Mouse (Mus musculus): ENCODE measurements at regions not wholly inside any gene's neighbourhood (a gene's known extent, or its start where the extent isn't known, plus 50 kb on each side); places are given as distances from the start of the nearest gene placed in this dataset.

DNA sequence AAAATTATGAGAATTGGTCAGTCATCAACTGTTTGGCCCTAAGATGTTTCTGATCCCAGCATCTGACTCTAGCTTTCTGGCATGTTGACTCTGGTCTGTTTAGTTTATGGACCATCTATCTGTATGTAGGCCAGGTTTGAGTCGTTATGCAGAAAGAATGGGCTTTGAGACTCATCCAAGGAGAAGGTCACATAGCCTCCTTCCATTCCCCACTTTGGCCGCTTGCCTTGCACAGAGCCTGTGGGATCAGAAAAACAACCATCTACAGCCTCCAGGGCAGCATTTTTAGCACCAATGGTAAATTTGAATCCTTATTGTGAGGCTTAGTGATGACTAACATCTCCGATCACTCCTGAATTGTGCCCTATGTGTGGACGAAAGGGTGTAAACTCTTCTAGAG lies 257.9 kb upstream of the Id4 start:
- DNase-seq: no peak

DNA sequence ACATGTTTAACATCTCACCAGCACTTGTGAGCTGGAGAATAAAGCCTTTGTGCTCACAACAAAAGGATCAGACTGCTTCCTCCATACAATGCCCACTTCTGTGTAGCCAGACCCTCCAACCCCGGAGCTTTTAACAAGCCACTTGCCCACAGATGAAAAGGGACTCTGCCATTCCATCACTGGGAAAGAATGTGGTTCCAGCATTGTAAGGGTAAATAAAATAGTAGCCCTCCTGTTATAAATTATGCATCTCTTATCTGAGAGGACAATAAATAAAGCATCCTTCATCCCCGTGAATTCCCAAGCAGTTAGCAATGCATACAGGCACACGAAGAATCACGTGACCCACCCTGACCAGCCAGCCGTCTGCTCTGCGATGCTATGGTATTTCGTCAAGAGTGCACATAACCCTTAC lies 247.7 kb upstream of the Id4 start:
- DNase-seq: no peak

DNA sequence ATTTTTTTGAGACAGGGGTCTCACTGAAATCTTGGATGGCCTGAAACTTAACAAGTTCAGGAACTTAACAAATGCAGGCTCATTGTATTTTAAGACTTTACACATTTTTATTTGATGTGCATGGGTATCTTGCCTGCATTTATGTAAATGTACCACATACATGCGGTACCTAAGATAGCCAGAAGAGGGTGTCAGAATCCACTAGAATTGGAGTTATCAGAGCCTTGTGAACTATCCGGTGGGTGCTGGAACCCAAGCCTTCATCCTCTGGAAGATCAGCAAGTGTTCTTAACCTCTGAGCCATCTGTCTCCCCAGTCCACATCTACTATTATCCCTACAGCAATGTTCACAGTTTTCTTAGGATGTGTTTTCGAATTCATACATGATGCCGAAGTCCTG lies 245.7 kb upstream of the Id4 start:
- DNase-seq: no peak

DNA sequence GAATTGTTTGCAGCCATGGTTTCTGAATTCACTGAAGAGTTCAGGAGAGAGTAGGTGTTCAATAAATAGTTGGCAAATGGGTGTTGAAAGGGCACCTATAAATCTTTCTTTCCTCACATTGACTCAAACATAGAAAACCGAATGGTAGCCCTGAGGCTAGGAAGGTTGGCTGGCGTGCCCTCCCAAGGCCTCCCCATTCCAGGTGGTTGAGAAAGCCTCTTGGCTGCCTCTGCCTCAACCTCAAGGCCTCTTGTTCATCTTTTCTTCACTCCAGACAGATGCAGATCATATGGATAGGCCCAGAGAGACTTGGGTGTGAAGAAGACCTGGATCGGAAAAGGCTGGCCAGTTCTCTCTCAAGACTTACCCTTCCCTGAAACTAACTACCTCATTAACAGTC lies 245.0 kb upstream of the Id4 start:
- DNase-seq: no peak

DNA sequence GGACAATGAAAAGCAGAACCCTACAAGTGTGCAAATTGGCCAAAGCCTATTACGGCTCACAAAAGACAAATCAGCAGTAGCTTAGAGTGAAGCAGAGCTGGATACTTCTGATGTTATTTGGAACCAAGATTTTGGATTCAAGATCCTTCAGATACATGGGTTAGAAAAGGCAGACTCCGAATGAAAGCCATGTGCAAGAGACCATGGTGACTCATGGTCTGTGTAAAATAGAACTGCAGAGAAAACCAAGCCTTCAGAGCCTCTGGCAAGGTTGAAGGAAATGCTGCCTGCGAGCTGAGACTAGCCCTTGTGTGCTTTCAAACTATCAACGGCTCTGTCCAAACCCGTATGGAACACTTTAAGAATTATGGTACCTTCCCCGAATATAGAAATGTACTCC lies 244.4 kb upstream of the Id4 start:
- DNase-seq: no peak

DNA sequence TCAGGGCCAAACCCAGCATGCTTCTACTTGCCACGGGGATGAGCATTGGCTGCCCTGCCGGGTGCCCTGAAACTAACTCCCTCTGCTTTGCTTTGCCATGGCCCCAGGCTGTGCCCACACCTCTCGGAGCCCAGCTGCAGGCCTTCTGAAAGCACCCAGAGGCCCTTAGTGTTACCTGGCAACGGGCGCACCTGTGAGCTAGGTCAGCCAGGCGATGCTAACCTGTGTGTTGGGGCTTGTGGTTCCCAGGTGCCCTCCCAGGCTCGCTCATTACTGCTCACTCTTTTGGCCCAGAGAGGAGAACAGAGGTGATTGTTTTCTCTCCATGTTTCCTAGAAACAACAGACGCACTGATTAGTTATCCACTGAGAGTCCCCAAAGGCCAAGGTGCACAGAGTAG lies 243.4 kb upstream of the Id4 start:
- no peak for DNase-seq

DNA sequence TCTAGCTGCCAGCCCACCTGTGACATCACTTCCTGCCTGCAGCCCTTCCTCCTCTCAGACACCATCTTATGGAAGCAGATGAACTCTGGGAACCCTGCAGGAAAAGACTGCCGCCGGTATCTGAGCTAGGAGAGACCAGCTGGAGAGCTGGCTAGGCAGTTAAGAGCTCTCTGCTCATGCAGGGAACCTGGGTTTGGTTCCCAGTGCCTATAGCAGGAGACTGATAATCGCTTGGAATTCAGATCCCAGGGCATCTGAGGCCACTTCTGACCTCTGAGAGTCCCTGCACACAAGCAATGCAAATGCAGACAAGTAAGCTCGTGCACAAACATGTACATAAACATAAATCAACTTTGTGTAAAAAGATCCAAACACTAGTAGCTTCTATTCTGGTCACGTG lies 242.4 kb upstream of the Id4 start:
- no peak for DNase-seq

DNA sequence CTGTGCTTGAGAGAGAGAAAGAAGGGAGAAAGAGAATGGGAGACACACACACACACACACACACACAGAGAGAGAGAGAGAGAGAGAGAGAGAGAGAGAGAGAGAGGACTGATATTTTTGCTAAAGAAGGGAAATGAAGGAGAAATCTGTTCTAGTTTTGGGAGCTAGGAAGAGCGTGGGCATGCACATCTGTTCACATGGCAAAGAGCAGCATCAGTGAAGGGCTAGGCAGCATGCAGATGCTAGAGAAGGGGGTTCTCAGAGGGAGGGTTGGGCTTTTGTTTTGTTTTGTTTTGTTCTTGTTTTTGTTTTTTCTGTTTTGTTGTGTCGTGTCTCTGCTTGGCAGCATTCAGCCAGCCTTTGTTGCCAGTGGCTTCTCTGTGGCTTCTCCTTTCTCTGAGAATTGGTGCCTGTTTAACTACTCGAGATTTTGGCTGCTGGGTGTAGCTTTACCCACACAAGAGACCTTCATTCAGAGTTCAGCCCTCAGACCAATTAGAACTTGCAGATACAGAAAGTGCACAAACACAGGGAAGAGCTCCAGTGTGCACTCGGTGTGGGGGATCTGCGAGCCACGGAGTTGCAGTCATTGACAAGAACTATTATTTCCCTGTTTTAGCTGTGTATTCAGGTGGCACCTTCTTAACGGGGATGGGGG lies 237.9 kb upstream of the Id4 start:
- no peak for DNase-seq

DNA sequence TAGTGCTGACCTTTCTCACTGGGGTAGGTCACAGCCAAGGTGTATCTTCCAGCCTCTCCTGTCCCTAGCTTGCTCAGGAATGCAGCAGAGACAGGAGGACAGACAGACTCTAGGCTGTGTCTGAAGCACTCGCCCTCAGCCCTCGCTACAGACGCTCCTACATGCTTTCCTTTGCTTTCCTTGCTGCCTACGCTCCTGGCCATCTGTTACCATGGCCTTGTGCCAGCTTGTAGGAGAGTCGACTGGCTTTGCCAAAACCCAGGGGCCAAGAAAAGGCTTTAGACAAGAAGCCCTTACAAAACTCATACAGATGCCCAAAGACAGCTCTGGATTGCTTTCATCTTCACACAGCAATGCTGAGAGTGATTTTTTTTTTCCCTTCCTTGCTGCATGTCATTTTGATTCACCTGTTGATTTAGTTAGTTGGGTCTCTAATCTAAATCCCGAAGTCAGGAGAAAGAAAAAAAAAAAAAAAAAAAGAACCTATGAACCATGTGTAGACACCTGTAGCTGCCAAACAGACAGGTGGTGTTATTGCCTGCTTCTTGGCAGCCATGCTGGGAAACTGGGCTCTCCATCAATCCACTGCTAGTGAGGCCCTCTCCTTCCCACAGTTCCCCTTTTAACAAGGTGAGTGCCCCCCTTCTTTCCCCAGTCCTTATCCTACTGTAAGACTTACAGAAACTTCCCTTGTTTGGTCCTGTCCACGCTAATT lies 233.1 kb upstream of the Id4 start:
- no peak for DNase-seq

DNA sequence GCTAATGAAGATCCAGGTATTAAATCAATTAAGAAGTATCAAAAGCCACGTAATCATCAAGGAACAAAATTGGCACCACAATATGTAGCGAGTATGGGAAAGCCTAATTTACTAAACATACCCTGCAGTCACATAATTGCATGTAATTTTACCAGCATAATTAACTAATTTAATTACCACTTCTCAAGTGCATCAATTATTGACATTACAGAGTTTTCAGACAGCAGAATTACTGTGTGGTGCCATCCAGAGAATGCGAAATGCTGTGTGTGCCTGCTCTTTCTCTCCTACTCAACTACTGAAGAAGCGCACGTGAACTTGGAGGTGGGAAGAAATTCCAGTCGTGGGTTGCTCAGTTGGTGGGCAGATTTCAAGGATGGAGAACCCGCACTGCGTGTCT lies 229.5 kb upstream of the Id4 start:
- DNase-seq: no peak

DNA sequence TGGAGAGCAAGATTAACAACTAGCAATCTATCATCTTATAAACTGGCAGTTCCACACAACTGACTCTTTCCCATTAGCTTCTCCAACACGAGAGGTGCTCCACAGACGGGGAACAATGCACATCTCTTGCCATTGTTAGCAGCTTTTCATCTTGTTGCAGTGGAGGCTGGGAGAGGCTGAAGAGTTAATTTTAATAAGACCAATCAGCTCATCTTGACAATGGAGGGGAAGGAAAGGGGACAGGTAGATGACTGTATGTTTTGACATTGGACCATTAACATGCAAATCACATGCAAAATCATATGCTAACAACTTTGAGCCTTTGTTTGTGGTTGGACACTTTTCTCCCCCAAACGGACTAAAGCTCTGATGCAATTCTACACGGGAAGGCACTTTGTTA lies 218.9 kb upstream of the Id4 start:
- no peak for DNase-seq

DNA sequence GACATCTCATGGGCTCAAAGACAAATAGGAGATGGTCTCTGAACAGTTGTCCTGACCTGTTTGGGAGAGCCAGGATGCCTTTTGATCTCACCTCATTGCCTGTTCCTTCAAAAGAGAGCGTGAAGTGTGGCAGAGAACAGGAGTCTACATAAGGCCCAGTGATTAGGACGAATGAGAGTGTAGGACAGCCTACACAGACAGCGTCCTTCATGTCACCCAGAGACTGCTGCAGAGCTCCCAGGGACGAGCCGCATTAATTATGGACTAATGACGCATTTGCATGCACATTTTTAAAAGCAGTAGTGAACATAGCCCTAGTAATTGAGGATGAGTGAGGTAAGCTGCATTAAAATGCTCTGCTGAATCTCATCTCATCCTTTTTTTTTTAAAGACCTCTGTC lies 218.5 kb upstream of the Id4 start:
- DNase-seq: no peak

DNA sequence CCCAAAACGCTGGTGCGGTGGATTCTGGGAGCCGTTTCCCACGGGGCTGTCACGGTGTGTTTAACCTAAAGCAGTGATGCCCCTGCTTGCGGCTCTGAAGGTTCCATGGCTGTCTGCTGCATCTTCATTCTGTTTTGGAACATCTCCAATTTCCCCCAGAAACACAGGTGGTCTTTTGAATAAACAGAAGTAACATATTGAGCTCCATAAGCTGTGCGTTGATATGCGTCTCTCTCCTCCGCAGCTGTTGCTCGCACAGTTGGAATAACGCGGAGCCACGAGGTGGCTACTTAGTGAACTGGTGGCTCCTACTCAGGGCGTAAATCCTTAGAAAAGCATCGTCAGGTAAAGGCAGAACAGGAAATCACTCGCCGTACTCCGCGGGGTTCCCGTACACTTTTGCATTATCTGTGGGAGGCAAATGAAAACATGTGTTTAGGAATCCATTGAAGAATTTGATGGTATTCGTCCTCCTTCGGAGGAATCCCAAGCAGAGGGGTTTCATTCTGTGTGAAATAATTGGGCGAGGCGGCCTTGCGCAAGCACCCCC lies 214.8 kb upstream of the Id4 start:
- DNase-seq: no peak

DNA sequence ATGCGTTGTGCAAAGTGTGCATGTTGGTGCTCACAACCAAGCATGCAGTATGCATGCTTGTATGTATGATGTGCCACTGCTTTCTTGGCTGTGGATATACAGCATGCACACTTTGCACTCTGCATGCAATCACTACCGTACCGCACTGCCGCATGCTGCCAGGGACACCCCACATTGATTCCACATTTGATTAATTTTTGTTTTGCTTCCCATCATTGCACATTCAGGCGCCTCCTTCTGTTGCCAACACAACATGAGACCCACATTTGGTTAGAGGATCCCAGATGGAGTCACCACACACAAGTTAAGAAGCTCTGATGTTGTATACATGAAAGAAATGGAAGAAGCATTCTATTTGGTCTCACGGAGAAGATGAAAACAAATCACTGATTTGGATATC lies 211.2 kb upstream of the Id4 start:
- no peak for DNase-seq

DNA sequence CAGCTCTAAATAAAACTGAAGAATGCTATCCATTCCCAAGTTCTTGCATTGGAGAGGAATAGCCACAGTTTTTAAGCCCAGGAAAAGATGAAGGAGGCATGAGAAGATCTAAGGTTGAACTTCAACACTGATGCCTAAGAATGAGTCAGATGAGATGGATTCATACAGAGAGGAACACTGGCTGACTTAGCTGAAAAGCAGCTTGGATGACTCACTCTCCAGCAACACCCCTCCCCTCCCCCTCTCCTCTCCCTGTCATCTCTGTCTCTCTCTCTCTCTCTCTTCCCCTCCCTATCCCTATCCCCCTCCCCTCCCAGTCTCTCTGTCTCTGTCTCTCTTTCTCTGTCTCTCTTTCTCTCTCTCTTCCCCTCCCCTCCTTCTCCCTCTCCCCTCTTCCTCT lies 186.4 kb upstream of the Id4 start:
- no peak for DNase-seq

DNA sequence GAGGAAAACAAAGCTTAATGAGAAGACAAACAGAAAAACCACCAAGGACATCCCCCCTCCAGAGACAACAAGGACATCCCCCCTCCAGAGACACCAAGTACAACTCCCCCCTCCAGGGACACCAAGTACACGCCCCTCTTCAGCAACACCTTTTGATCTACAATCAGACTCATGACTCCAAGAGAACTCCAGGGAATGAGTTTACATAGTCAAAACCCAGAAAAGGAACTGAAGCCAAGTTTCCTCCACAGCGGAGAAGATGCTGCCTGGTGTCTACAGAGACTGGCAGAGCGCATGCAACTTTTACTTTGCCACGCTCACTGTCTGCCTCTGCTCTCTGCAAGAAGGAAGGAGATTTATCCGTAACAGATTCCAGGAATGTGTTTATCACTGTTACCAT lies 185.7 kb upstream of the Id4 start:
- no peak for DNase-seq

DNA sequence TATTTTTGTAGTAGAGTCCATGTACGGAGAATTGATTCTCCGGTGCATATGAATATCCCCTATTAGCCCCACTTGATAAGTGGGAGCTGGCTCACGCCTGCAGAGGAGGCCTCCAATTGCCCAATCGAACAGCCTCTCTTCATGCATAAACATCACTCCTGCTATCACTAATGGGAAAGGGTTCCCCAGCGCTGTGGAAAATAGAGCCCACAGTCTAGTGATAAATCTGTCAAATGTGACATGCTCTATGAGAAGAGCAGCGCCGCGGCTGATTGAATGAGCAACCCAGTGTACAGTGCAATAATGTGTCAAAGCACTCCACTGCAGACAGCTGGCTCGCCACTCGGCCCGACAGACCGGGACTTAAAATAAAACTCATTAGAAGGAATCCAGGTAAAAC lies 182.8 kb upstream of the Id4 start:
- no peak for DNase-seq

DNA sequence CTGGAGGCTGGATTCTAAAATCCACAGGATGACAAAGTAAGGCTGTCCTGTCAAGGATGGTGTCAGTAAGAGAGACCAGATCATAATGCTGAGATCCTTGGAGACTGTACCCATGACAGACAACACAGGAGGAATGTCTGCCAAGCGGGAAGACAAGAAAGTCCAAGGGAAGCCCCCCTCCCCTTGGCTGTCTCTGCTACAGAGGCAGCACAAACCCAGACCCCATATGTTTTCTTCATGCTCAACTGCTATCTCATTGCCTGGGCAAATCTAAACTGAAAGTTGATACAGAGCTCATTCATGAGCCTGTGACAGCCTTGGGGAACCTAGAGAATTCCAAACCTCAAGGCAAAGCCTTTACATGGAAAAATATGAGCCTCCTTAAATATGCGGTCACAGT lies 177.7 kb upstream of the Id4 start:
- no peak for DNase-seq

DNA sequence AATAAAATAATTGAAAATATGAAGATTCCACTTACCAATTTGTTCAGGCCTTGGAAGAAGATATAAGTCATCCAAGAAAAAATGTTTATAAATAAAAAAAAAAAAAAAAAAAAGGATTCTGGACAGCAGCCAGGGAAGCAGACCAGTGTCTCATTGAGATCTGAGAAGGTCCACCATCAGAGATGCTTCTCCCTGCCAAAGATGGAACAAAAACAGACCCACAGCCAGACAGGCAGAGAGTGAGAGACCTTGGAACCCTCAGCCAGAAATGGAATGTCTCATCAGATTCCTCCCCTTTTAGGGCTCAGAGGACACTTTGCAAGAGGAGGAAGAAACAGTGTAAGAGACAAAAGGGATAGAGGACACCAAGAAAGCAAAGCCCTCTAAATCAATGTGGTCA lies 177.2 kb upstream of the Id4 start:
- no peak for DNase-seq

DNA sequence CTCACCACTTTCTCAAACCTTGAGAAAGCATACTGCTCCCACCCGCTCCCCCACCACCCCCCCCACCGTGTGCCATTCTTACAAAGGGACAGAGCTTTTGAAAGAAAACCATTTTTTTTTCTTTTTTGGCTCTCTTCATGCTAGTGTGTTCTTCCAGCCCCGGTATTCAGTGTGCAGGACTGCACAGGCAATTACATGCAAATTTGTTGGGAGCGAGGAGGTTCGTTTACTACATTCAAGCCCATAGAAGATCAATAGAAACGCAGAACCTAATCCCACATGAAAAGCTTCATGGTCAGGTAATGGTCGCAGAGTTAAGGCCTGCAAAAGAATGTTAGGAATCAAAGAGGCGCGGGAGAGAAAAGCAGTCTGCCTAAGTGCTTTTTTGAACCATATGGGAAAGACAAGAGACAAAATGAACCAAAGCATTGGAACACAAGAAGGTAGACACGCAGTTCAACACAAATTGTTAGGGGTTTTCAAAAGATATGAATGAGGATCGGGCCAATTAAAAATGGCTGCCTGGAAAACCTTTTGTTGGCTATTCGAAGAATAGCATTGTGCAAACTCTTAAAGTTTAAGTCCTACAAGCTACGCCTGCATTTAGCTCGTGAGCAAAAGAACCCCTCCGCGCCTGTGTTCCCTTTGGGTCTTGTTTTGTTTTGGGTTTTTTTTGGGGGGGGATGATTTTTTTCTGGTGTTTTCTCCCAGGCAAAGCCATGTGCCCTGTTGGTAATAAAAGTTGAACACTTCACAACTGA lies 166.6 kb upstream of the Id4 start:
- no peak for DNase-seq

DNA sequence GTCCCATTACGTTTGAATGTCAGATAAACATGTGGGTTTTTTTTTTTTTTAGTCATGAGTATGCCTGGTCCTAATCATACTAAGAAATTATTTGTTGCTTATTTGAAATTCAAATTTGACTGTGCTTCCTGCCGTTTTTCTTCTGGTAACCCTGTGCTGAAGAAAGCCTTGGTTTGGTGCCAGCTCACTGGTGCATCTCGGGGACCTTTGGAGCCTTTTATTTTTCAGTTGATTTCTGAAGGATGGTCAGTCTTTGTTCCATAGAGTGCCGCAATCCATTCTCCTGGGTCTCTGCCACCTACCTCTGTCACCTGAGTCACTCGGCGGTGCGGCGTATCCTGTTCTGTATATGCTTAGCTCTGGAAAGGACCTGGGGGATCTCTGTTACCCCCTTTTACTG lies 158.9 kb upstream of the Id4 start:
- DNase-seq: no peak

DNA sequence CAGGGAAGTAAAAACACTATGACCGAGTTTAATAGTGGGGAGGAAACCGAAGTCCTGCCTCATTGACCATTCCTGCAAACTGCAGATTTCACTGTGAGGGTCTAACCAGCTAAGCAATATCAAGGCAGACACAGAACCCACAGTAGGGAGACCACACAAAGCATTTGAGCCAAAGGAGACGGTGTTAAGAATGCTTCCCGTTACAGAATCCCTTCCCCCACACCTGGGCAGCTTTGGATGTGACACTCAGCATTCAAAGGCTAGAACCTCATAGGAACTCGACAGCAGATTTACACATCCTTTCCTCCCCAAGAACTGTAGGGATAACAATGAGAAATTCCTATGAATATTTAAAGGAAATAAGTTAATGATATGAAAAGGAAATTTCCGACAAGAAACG lies 158.5 kb upstream of the Id4 start:
- DNase-seq: no peak

DNA sequence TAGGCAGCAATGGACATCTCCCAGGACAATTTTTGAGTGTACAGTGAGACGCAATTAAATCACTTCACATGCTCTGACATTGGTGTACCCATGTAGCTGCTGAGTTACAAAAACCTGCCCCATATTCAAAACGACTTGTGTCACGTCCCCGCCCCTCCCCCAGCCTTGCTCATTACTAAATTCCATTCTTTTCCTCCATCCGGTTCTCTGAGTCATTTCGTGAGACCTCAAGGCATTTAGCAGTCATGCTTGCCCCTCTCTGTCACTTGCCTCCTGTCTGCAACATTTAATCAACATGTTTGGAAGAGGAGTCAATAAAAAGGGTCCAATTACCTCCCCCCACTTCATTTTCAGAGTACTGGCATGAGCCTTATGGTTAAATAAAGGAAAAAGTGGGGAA lies 156.3 kb upstream of the Id4 start:
- no peak for DNase-seq

DNA sequence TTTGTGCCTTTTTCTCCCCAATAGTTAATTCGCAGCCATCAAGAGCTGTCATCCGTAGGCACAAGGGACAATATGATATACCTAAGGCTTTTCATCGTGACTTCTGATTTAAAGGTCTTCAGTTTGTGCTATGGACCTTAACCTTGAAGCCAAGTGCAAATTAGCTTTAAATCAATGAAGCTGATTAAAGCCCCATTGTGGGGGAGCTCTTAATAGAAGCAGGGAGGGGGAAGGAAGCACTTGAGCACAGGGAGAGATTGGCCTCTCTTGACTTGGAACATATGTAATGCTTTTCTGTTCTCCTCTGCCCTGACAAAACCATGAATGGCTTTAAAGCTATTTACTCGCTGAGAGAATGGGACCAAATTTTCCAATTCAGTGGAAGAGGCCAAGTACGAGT lies 154.1 kb upstream of the Id4 start:
- no peak for DNase-seq
